ENCODE assay signal across 8 mouse cellular contexts in genomic region chr19:45030111-45030510, GRCm38 (mm10). TPM values are rescaled to one million over a fixed set of nuclear protein-coding genes. Genes with fewer than 3 reads are reported as not detected.
DNase-seq lines count a peak whose midpoint lies in the region; ATAC-seq lines count a peak whose summit lies in the region.

No protein-coding gene starts in this region.

- peak; percentile 64 for DNase-seq in ovary, postnatal 36 days (ENCODE audit: low spot score)
- DNase-seq in ovary, adult 18-20 months (ENCODE audit: low spot score): no peak
- peak; percentile 76 for DNase-seq in R1 (ENCODE audit: low read depth, low spot score)
- DNase-seq in heart, postnatal 10 days: peak; percentile 69 to 85
- peak; percentile 72 for DNase-seq in liver, embryonic 11.5 days (ENCODE audit: low spot score)
- DNase-seq in naive thymus-derived CD4-positive, alpha-beta T cell, adult 2 months (ENCODE audit: low read depth): peak; percentile 82
- no peak for DNase-seq in right cerebral cortex, postnatal 36 days (ENCODE audit: low spot score in 2 of 2)

- H3K36me3 ChIP-seq in liver, embryonic 11.5 days (ENCODE audit: control insufficient read depth, insufficient read depth, low read length): peaks cover 17% of the 10 kb centered on the region

- 0 out of 2 replicates have a peak, but pooled peaks have one; percentile 22 for ATAC-seq in common myeloid progenitor, adult 5-6 weeks (replicated peaks; ENCODE audit: low read depth, poor library complexity, severe bottlenecking)
- ATAC-seq in liver, embryonic 11.5 days (replicated peaks; ENCODE audit: low FRiP score): peak; percentile 47

- no peaks in the 10 kb centered on the region for H3K27me3 ChIP-seq in liver, embryonic 11.5 days (replicated peaks; ENCODE audit: control insufficient read depth, insufficient read depth, low read length)

- no peaks in the 10 kb centered on the region for H3K9me3 ChIP-seq in liver, embryonic 11.5 days (ENCODE audit: control insufficient read depth, low read length)

- peaks cover 8% of the 10 kb centered on the region; the same call in 1 of the 2 replicates for H3K4me1 ChIP-seq in liver, embryonic 11.5 days (replicated peaks; ENCODE audit: control insufficient read depth, insufficient read depth, low read length)

- H3K4me2 ChIP-seq in liver, embryonic 11.5 days: no peak overlapping the region

- H3K4me3 ChIP-seq in liver, embryonic 11.5 days (ENCODE audit: low read depth, low read length): no peak overlapping the region

- 21% methylated on average over 8 of the region's 8 CpGs for WGBS in liver, embryonic 11.5 days

- intact Hi-C loops in heart, postnatal 10 days (cut with DNase I): no loop called here

- H3K27ac ChIP-seq in liver, embryonic 11.5 days (ENCODE audit: low read depth, low read length): no peak overlapping the region

- H3K9ac ChIP-seq in liver, embryonic 11.5 days (ENCODE audit: low read depth, low read length): no peak overlapping the region

RNA-seq across cellular contexts. Expression of gene Pdzd7, which starts 15.4 kb away (rescaled TPM):
- 0.23 TPM in 1 of 2 replicates, not detected in the other for total RNA-seq in common myeloid progenitor, adult 5-6 weeks (2017)
- total RNA-seq in heart, postnatal 10 days (2021): under 1 TPM in 1 of 2 experiments, not detected in 1; 0.22 TPM
- polyA plus RNA-seq in liver, embryonic 11.5 days (2014; fragmentation: Nextera tagmentation; extraction: Ambion mirVana): 0.09 TPM in 1 of 2 replicates, not detected in the other

RNA-seq across cellular contexts. Expression of gene Lzts2, which starts 15.9 kb away (rescaled TPM):
- total RNA-seq in common myeloid progenitor, adult 5-6 weeks (2017): 14.2 and 16.9 TPM in 2 replicates
- 10 to 100 TPM; 60.9 to 77.8 TPM for total RNA-seq in heart, postnatal 10 days (2021)
- 28.6 and 31.4 TPM in 2 replicates for polyA plus RNA-seq in liver, embryonic 11.5 days (2014; fragmentation: Nextera tagmentation; extraction: Ambion mirVana)

RNA-seq across cellular contexts. Expression of gene Sfxn3, which starts 17.2 kb away (rescaled TPM):
- 8.6 and 11.0 TPM in 2 replicates for total RNA-seq in common myeloid progenitor, adult 5-6 weeks (2017)
- 10 to 100 TPM; 21.8 to 23.9 TPM for total RNA-seq in heart, postnatal 10 days (2021)
- polyA plus RNA-seq in liver, embryonic 11.5 days (2014; fragmentation: Nextera tagmentation; extraction: Ambion mirVana): 6.3 and 6.8 TPM in 2 replicates

RNA-seq across cellular contexts. Expression of gene Mrpl43, which starts 23.9 kb away (rescaled TPM):
- total RNA-seq in common myeloid progenitor, adult 5-6 weeks (2017): 19.0 and 36.4 TPM in 2 replicates
- 10 to 100 TPM; 49.1 to 51.6 TPM for total RNA-seq in heart, postnatal 10 days (2021)
- 62.2 and 65.3 TPM in 2 replicates for polyA plus RNA-seq in liver, embryonic 11.5 days (2014; fragmentation: Nextera tagmentation; extraction: Ambion mirVana)

RNA-seq across cellular contexts. Expression of gene Twnk, which starts 24.6 kb away (rescaled TPM):
- total RNA-seq in common myeloid progenitor, adult 5-6 weeks (2017): 31.0 and 32.2 TPM in 2 replicates
- 10 to 100 TPM; 16.6 to 19.1 TPM for total RNA-seq in heart, postnatal 10 days (2021)
- polyA plus RNA-seq in liver, embryonic 11.5 days (2014; fragmentation: Nextera tagmentation; extraction: Ambion mirVana): 24.9 and 25.1 TPM in 2 replicates

Comparison
In these comparisons a context has a peak if more than half of its experiments do, and no peak if none do; other contexts are left out.
1. DNase-seq: peak in ovary, postnatal 36 days (single experiment), R1 (single experiment), heart, postnatal 10 days (2 of 2), liver, embryonic 11.5 days (single experiment) and naive thymus-derived CD4-positive, alpha-beta T cell, adult 2 months (single experiment); none in ovary, adult 18-20 months (single experiment) and right cerebral cortex, postnatal 36 days (0 of 2).